26 mouse cellular contexts compared by ENCODE assay signal in genomic region chr16:42271213-42271612, GRCm38 (mm10).
"Had no signal": no experiment of that assay in that cellular context is flagged by ENCODE, and none has a peak within 500 bp of the region (broad histone marks: within the 10 kb centered on the region; RNA-seq: fewer than 3 reads in every experiment).

No protein-coding gene starts in this region.

- DNase-seq: gastrocnemius, adult 2 months; gastrocnemius, postnatal 10 days; gastrocnemius, postnatal 25 days; heart, adult 2 months; heart, postnatal 14 days; heart, postnatal 4 days; kidney, adult 18-20 months; kidney, adult 8-10 months; kidney, postnatal 10 days; kidney, postnatal 25 days; kidney, postnatal 4 days had no signal

- ATAC-seq: hindbrain, embryonic 16.5 days; inflammation-experienced regulatory T-cells, adult 6 months; intestine, embryonic 15.5 days; intestine, postnatal 0 days; liver, embryonic 12.5 days had no signal

- H3K4me2 ChIP-seq: heart, embryonic 11.5 days; heart, embryonic 13.5 days; heart, embryonic 15.5 days; hindbrain, embryonic 12.5 days; hindbrain, embryonic 14.5 days; intestine, embryonic 15.5 days; limb, embryonic 13.5 days; limb, embryonic 15.5 days; liver, embryonic 12.5 days had no signal

- H3K27me3 ChIP-seq: heart, embryonic 13.5 days; heart, embryonic 15.5 days; hindbrain, embryonic 12.5 days; intestine, embryonic 15.5 days; limb, embryonic 13.5 days; limb, embryonic 15.5 days; liver, embryonic 12.5 days had no signal

- H3K4me3 ChIP-seq: gastrocnemius, adult 2 months; heart, adult 2 months; heart, embryonic 13.5 days; heart, embryonic 15.5 days; hindbrain, embryonic 10.5 days; hindbrain, embryonic 12.5 days; intestine, embryonic 15.5 days; layer of hippocampus, adult 2 months; left cerebral cortex, adult 2 months; limb, embryonic 13.5 days; limb, embryonic 15.5 days; liver, embryonic 12.5 days had no signal

- H3K9me3 ChIP-seq: heart, embryonic 13.5 days; heart, embryonic 15.5 days; hindbrain, embryonic 10.5 days; hindbrain, embryonic 12.5 days; intestine, embryonic 15.5 days; limb, embryonic 13.5 days; limb, embryonic 15.5 days; liver, embryonic 12.5 days had no signal

- H3K4me1 ChIP-seq: heart, embryonic 15.5 days; intestine, embryonic 15.5 days; limb, embryonic 15.5 days; liver, embryonic 12.5 days had no signal

- H3K27ac ChIP-seq: gastrocnemius, adult 2 months; heart, adult 2 months; heart, embryonic 13.5 days; heart, embryonic 15.5 days; hindbrain, embryonic 10.5 days; hindbrain, embryonic 12.5 days; hindbrain, embryonic 14.5 days; intestine, embryonic 15.5 days; layer of hippocampus, adult 2 months; left cerebral cortex, adult 2 months; limb, embryonic 13.5 days; limb, embryonic 15.5 days; liver, embryonic 12.5 days had no signal

- H3K9ac ChIP-seq: heart, embryonic 13.5 days; heart, embryonic 15.5 days; hindbrain, embryonic 12.5 days; hindbrain, embryonic 14.5 days; intestine, embryonic 15.5 days; limb, embryonic 13.5 days; limb, embryonic 15.5 days; liver, embryonic 12.5 days had no signal

- H3K36me3 ChIP-seq: heart, embryonic 13.5 days; heart, embryonic 15.5 days; hindbrain, embryonic 10.5 days; hindbrain, embryonic 12.5 days; intestine, embryonic 15.5 days; limb, embryonic 13.5 days; limb, embryonic 15.5 days; liver, embryonic 12.5 days had no signal
